20 mouse cellular contexts compared by ENCODE assay signal in genomic region chr10:63235889-63236288, GRCm38 (mm10). TPM values are rescaled to one million over a fixed set of nuclear protein-coding genes. Genes with fewer than 3 reads are reported as not detected.
DNase-seq lines count a peak whose midpoint lies in the region; ATAC-seq lines count a peak whose summit lies in the region.
"Had no signal": no experiment of that assay in that cellular context is flagged by ENCODE, and none has a peak within 500 bp of the region (broad histone marks: within the 10 kb centered on the region; RNA-seq: fewer than 3 reads in every experiment).

No protein-coding gene starts in this region.

- H3K27ac ChIP-seq in forebrain, embryonic 13.5 days = no peak overlapping the region
- H3K27ac ChIP-seq: embryonic facial prominence, embryonic 10.5 days; hindbrain, embryonic 10.5 days; hindbrain, embryonic 14.5 days; intestine, embryonic 15.5 days had no signal

- no peak overlapping the region for H3K4me3 ChIP-seq in forebrain, embryonic 13.5 days
- H3K4me3 ChIP-seq: embryonic facial prominence, embryonic 10.5 days; hindbrain, embryonic 10.5 days; intestine, embryonic 15.5 days had no signal

- no peaks in the 10 kb centered on the region for H3K4me1 ChIP-seq in forebrain, embryonic 13.5 days
- H3K4me1 ChIP-seq: embryonic facial prominence, embryonic 10.5 days; hindbrain, embryonic 10.5 days; intestine, embryonic 15.5 days had no signal

- H3K36me3 ChIP-seq in forebrain, embryonic 13.5 days (ENCODE audit: poor library complexity, severe bottlenecking) = no peaks in the 10 kb centered on the region
- H3K36me3 ChIP-seq: embryonic facial prominence, embryonic 10.5 days; hindbrain, embryonic 10.5 days; intestine, embryonic 15.5 days had no signal

- H3K9me3 ChIP-seq in forebrain, embryonic 13.5 days (replicated peaks) = no peaks in the 10 kb centered on the region
- H3K9me3 ChIP-seq: embryonic facial prominence, embryonic 10.5 days; intestine, embryonic 15.5 days had no signal

- H3K27me3 ChIP-seq in forebrain, embryonic 13.5 days = no peaks in the 10 kb centered on the region
- H3K27me3 ChIP-seq: intestine, embryonic 15.5 days had no signal

- peak; percentile 50 for ATAC-seq in megakaryocyte progenitor cell, adult 5-6 weeks (replicated peaks; ENCODE audit: poor library complexity)
- ATAC-seq in forebrain, embryonic 13.5 days = no peak
- ATAC-seq: activated CD4-positive, CD25-positive, alpha-beta regulatory T cell, adult 4 months; forebrain, embryonic 14.5 days; intestine, embryonic 15.5 days had no signal

- 86% methylated on average over 8 of the region's 8 CpGs for WGBS in forebrain, embryonic 13.5 days

- intact Hi-C loops in left cerebral cortex, postnatal 25 days (cut with DNase I) = no loop called here

- H3K9ac ChIP-seq in forebrain, embryonic 13.5 days = no peak overlapping the region
- H3K9ac ChIP-seq: hindbrain, embryonic 14.5 days; intestine, embryonic 15.5 days had no signal

- H3K4me2 ChIP-seq in forebrain, embryonic 13.5 days = no peak overlapping the region
- H3K4me2 ChIP-seq: hindbrain, embryonic 14.5 days; intestine, embryonic 15.5 days had no signal

- DNase-seq in B cell, adult 2 months = peak; percentile 41 to 56
- DNase-seq in R1 (ENCODE audit: low read depth, low spot score) = peak; percentile 85
- DNase-seq in left cerebral cortex, postnatal 25 days (ENCODE audit: low spot score in 2 of 2) = no peak
- DNase-seq in adrenal gland, postnatal 14 days = no peak
- no peak for DNase-seq in left cerebral cortex, adult 8-10 months (ENCODE audit: low spot score in 2 of 2)
- DNase-seq: adrenal gland, postnatal 25 days; cerebellum, adult 18-20 months; cerebellum, adult 9-11 months; cerebellum, postnatal 36 days; gastrocnemius, postnatal 14 days; heart, postnatal 10 days; kidney, adult 2 months had no signal

RNA-seq across cellular contexts. Expression of gene Herc4, which starts 7.7 kb away (rescaled TPM):
- total RNA-seq in megakaryocyte progenitor cell, adult 5-6 weeks (2015) = 84.0 and 88.0 TPM in 2 replicates
- 56.3 and 59.2 TPM in 2 replicates for total RNA-seq in megakaryocyte progenitor cell, adult 5-6 weeks (2017)
- 10 to 100 TPM; 43.1 to 44.4 TPM for total RNA-seq in left cerebral cortex, postnatal 25 days (2021)
- polyA plus RNA-seq in forebrain, embryonic 13.5 days (2015; fragmentation: Nextera tagmentation; extraction: Ambion mirVana) = 33.6 and 38.1 TPM in 2 replicates
- total RNA-seq in adrenal gland, postnatal 14 days (2021) = 114 and 129 TPM in 2 replicates
- total RNA-seq in left cerebral cortex, adult 8-10 months (2022) = 10 to 100 TPM; 46.1 to 57.5 (median 53.0) TPM

RNA-seq across cellular contexts. Expression of gene Mypn, which starts 32.1 kb away (rescaled TPM):
- total RNA-seq in megakaryocyte progenitor cell, adult 5-6 weeks (2015) = not detected in 2 replicates
- not detected in 2 replicates for total RNA-seq in megakaryocyte progenitor cell, adult 5-6 weeks (2017)
- 1 to 10 TPM; 2.8 to 3.8 TPM for total RNA-seq in left cerebral cortex, postnatal 25 days (2021)
- 0.16 TPM in 1 of 2 replicates, not detected in the other for polyA plus RNA-seq in forebrain, embryonic 13.5 days (2015; fragmentation: Nextera tagmentation; extraction: Ambion mirVana)
- total RNA-seq in adrenal gland, postnatal 14 days (2021) = 0.56 and 0.59 TPM in 2 replicates
- total RNA-seq in left cerebral cortex, adult 8-10 months (2022) = 1 to 10 TPM; 3.5 to 4.4 (median 4.0) TPM
- polyA plus RNA-seq: embryonic facial prominence, embryonic 10.5 days had no signal

Comparison
In these comparisons a context has a peak if more than half of its experiments do, and no peak if none do; other contexts are left out.
1. DNase-seq: peak in B cell, adult 2 months (2 of 2) and R1 (single experiment); none in left cerebral cortex, postnatal 25 days (0 of 2), adrenal gland, postnatal 14 days (single experiment) and left cerebral cortex, adult 8-10 months (0 of 2).